Mouse (Mus musculus): ENCODE data around the gene Ncoa6. TPM values are rescaled to one million over a fixed set of nuclear protein-coding genes. Genes with fewer than 3 reads are reported as not detected.

Ncoa6 gene
- total RNA-seq, 1 experiment: 10.4 TPM

GRCm38 (mm10) chr2:155373886-155374285 lies 99.8 kb downstream of the Ncoa6 start:
- Histone ChIP-seq H3K27ac (ENCODE audit: insufficient read depth, low read depth, low read length, poor library complexity, severe bottlenecking) (no peak overlapping the region), H3K4me1 (ENCODE audit: control insufficient read depth in 2 of 2, insufficient read depth in 2 of 2, low read length in 2 of 2, poor library complexity in 1 of 2) (no peaks in the 10 kb centered on the region; a peak in 1 of 4 replicates), H3K36me3 (ENCODE audit: control insufficient read depth, insufficient read depth, low read length, poor library complexity, severe bottlenecking) (no peaks in the 10 kb centered on the region), H3K9me3 (ENCODE audit: control insufficient read depth, insufficient read depth, low read depth, low read length) (no peaks in the 10 kb centered on the region), H3K4me3 (ENCODE audit: insufficient read depth in 1 of 2, low read depth in 1 of 2, low read length in 2 of 2, poor library complexity in 1 of 2, severe bottlenecking in 1 of 2) (no peak overlapping the region), H3K9ac (ENCODE audit: insufficient read depth, low read depth, low read length, poor library complexity, severe bottlenecking) (no peak overlapping the region)
- in situ Hi-C loops (cut with MboI; ENCODE audit: low sequenced_read_pairs in 2 of 2, unreplicated experiment in 2 of 2): no loop called here
- no peak for TF ChIP-seq HCFC1 (IDR thresholded peaks at IDR 0.05; ENCODE audit: borderline replicate concordance, insufficient read depth, low read length)
- no peak for TF ChIP-seq ZC3H11A (IDR thresholded peaks at IDR 0.05; ENCODE audit: borderline replicate concordance, low read depth, low read length)
- no peak for TF ChIP-seq ZNF384 (IDR thresholded peaks at IDR 0.05; ENCODE audit: low read depth, low read length)
- no peak for TF ChIP-seq MAFK (IDR thresholded peaks at IDR 0.05; ENCODE audit: insufficient read depth, low read depth, low read length)
- TF ChIP-seq CHD2 (IDR thresholded peaks at IDR 0.05; ENCODE audit: low read depth, low read length): no peak
- DNase-seq (ENCODE audit: low read depth, low spot score): no peak

DNA sequence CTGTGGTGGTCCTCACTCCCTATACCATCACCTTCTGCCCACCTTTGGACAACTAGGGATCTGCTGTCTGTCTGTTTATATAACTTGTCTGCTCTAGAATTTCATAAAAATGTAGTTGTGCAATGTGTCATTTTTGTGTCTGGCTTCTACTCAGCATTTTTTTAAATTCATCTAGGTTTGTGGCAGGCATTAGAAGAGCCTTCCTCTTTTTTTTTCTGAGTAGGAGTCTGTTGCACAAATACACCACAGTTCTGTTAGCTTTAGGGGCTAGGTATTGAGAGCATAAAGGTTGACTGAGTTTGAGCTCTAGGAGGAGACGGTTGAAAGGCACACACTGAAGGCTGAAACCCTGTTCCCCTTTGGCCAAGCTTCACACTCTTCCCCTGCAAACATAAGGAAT lies 100.4 kb downstream of the Ncoa6 start:
- H3K36me3 ChIP-seq (ENCODE audit: control insufficient read depth, insufficient read depth, low read length, poor library complexity, severe bottlenecking): no peaks in the 10 kb centered on the region
- H3K27ac ChIP-seq (ENCODE audit: insufficient read depth, low read depth, low read length, poor library complexity, severe bottlenecking): no peak overlapping the region
- H3K9ac ChIP-seq (ENCODE audit: insufficient read depth, low read depth, low read length, poor library complexity, severe bottlenecking): no peak overlapping the region
- in situ Hi-C loops (cut with MboI; ENCODE audit: low sequenced_read_pairs in 2 of 2, unreplicated experiment in 2 of 2): no loop called here
- H3K4me3 ChIP-seq (ENCODE audit: insufficient read depth in 1 of 2, low read depth in 1 of 2, low read length in 2 of 2, poor library complexity in 1 of 2, severe bottlenecking in 1 of 2): no peak overlapping the region
- TF ChIP-seq CHD2 (IDR thresholded peaks at IDR 0.05; ENCODE audit: low read depth, low read length) (no peak), ZNF384 (IDR thresholded peaks at IDR 0.05; ENCODE audit: low read depth, low read length) (no peak), HCFC1 (IDR thresholded peaks at IDR 0.05; ENCODE audit: borderline replicate concordance, insufficient read depth, low read length) (no peak), MAFK (IDR thresholded peaks at IDR 0.05; ENCODE audit: insufficient read depth, low read depth, low read length) (no peak), ZC3H11A (IDR thresholded peaks at IDR 0.05; ENCODE audit: borderline replicate concordance, low read depth, low read length) (no peak)
- H3K9me3 ChIP-seq (ENCODE audit: control insufficient read depth, insufficient read depth, low read depth, low read length): no peaks in the 10 kb centered on the region
- no peak for DNase-seq (ENCODE audit: low read depth, low spot score)
- no peaks in the 10 kb centered on the region; a peak in 1 of 4 replicates for H3K4me1 ChIP-seq (ENCODE audit: control insufficient read depth in 2 of 2, insufficient read depth in 2 of 2, low read length in 2 of 2, poor library complexity in 1 of 2)

GRCm38 (mm10) chr2:155372451-155372850 lies 101.2 kb downstream of the Ncoa6 start:
- no peak for TF ChIP-seq HCFC1 (IDR thresholded peaks at IDR 0.05; ENCODE audit: borderline replicate concordance, insufficient read depth, low read length)
- Histone ChIP-seq H3K27ac (ENCODE audit: insufficient read depth, low read depth, low read length, poor library complexity, severe bottlenecking) (no peak overlapping the region), H3K9ac (ENCODE audit: insufficient read depth, low read depth, low read length, poor library complexity, severe bottlenecking) (no peak overlapping the region), H3K4me1 (ENCODE audit: control insufficient read depth in 2 of 2, insufficient read depth in 2 of 2, low read length in 2 of 2, poor library complexity in 1 of 2) (no peaks in the 10 kb centered on the region; a peak in 1 of 4 replicates), H3K4me3 (ENCODE audit: insufficient read depth in 1 of 2, low read depth in 1 of 2, low read length in 2 of 2, poor library complexity in 1 of 2, severe bottlenecking in 1 of 2) (no peak overlapping the region), H3K9me3 (ENCODE audit: control insufficient read depth, insufficient read depth, low read depth, low read length) (no peaks in the 10 kb centered on the region), H3K36me3 (ENCODE audit: control insufficient read depth, insufficient read depth, low read length, poor library complexity, severe bottlenecking) (no peaks in the 10 kb centered on the region)
- in situ Hi-C loops (cut with MboI; ENCODE audit: low sequenced_read_pairs in 2 of 2, unreplicated experiment in 2 of 2): no loop called here
- no peak for DNase-seq (ENCODE audit: low read depth, low spot score)

DNA sequence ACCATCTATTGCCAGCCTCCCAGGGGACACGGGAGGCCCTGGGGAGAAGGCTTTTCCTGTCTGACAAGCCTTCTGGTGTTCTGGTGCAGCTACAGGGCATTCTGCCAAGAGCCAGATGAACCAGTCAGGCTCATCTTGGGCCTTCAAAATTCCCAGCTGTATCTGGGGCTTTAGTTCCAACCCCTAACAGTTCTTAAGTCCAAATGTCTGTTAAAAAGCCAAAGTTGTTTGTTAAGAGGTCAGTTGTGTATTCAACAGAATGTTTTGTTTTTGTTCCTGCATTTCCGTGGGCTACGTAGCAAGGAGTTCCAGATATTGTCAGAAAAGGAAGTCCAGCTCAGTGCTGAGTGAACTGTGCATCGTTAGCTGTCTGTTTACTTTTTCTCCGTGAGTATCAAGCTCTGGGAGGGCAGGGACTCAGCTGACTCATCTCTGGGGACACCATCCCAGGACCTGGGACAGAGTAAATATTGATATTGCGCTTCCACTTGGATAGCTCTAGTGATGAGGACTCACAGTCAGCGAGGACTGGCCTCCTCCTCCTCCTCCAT lies 104.3 kb downstream of the Ncoa6 start:
- H3K9ac ChIP-seq (ENCODE audit: insufficient read depth, low read depth, low read length, poor library complexity, severe bottlenecking): no peak overlapping the region
- H3K4me3 ChIP-seq (ENCODE audit: insufficient read depth in 1 of 2, low read depth in 1 of 2, low read length in 2 of 2, poor library complexity in 1 of 2, severe bottlenecking in 1 of 2): no peak overlapping the region
- no peaks in the 10 kb centered on the region for H3K9me3 ChIP-seq (ENCODE audit: control insufficient read depth, insufficient read depth, low read depth, low read length)
- in situ Hi-C loops (cut with MboI; ENCODE audit: low sequenced_read_pairs in 2 of 2, unreplicated experiment in 2 of 2): no loop called here
- H3K4me1 ChIP-seq (ENCODE audit: control insufficient read depth in 2 of 2, insufficient read depth in 2 of 2, low read length in 2 of 2, poor library complexity in 1 of 2): no peaks in the 10 kb centered on the region
- no peak for DNase-seq (ENCODE audit: low read depth, low spot score)
- H3K36me3 ChIP-seq (ENCODE audit: control insufficient read depth, insufficient read depth, low read length, poor library complexity, severe bottlenecking): no peaks in the 10 kb centered on the region
- no peak overlapping the region for H3K27ac ChIP-seq (ENCODE audit: insufficient read depth, low read depth, low read length, poor library complexity, severe bottlenecking)
- TF ChIP-seq HCFC1 (IDR thresholded peaks at IDR 0.05; ENCODE audit: borderline replicate concordance, insufficient read depth, low read length): no peak

DNA sequence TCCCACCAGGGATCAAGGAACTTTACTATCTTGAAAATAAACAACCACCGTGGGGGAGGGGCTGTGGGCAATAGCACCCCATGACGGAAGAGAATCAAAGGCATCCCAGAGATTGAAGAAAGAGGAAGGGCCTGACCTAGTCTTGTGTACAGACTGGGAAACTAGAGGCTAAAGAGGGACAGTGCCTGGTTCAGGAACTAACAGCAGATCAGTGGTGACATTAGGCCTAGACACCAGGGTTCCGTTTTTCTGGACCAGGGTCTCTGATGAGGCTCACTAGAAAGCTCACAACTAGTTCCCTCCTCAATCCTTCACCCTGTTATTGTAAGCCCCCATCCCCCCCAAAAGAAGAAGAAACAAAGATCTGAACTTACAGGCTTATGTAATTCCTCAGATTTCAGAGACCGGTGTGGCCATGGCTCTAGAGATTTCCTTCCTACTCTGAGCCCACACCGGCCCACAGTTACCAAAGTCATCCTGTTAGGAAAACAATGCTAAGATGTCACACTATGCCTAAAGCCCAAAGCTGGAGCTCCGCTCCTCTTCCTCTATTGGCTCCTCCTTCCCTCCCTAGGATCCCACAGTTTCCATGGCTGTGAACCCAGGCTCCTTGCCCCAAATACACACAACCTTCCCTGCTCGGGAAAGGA lies 105.9 kb downstream of the Ncoa6 start:
- H3K27ac ChIP-seq (ENCODE audit: insufficient read depth, low read depth, low read length, poor library complexity, severe bottlenecking): no peak overlapping the region
- H3K4me3 ChIP-seq (ENCODE audit: insufficient read depth in 1 of 2, low read depth in 1 of 2, low read length in 2 of 2, poor library complexity in 1 of 2, severe bottlenecking in 1 of 2): no peak overlapping the region
- DNase-seq (ENCODE audit: low read depth, low spot score): no peak
- in situ Hi-C loops (cut with MboI; ENCODE audit: low sequenced_read_pairs in 2 of 2, unreplicated experiment in 2 of 2): no loop called here
- no peaks in the 10 kb centered on the region for H3K36me3 ChIP-seq (ENCODE audit: control insufficient read depth, insufficient read depth, low read length, poor library complexity, severe bottlenecking)
- H3K9me3 ChIP-seq (ENCODE audit: control insufficient read depth, insufficient read depth, low read depth, low read length): no peaks in the 10 kb centered on the region
- no peak overlapping the region for H3K9ac ChIP-seq (ENCODE audit: insufficient read depth, low read depth, low read length, poor library complexity, severe bottlenecking)
- TF ChIP-seq HCFC1 (IDR thresholded peaks at IDR 0.05; ENCODE audit: borderline replicate concordance, insufficient read depth, low read length) (no peak), MAFK (IDR thresholded peaks at IDR 0.05; ENCODE audit: insufficient read depth, low read depth, low read length) (no peak), ZC3H11A (IDR thresholded peaks at IDR 0.05; ENCODE audit: borderline replicate concordance, low read depth, low read length) (no peak), CHD2 (IDR thresholded peaks at IDR 0.05; ENCODE audit: low read depth, low read length) (no peak), ZNF384 (IDR thresholded peaks at IDR 0.05; ENCODE audit: low read depth, low read length) (no peak)
- H3K4me1 ChIP-seq (ENCODE audit: control insufficient read depth in 2 of 2, insufficient read depth in 2 of 2, low read length in 2 of 2, poor library complexity in 1 of 2): no peaks in the 10 kb centered on the region
